Mouse (Mus musculus): ENCODE measurements at regions not wholly inside any gene's neighbourhood (a gene's known extent, or its start where the extent isn't known, plus 50 kb on each side); places are given as distances from the start of the nearest gene placed in this dataset.
"Not testable (repeated sequence)": the region's sequence is repeated elsewhere in the genome, so short reads cannot be mapped to it uniquely, and the experiment has no call there.

GRCm38 (mm10) chr17:83039563-83039962 lies 175.5 kb upstream of the Pkdcc start:
- DNase-seq (ENCODE audit: low spot score) = no peak

DNA sequence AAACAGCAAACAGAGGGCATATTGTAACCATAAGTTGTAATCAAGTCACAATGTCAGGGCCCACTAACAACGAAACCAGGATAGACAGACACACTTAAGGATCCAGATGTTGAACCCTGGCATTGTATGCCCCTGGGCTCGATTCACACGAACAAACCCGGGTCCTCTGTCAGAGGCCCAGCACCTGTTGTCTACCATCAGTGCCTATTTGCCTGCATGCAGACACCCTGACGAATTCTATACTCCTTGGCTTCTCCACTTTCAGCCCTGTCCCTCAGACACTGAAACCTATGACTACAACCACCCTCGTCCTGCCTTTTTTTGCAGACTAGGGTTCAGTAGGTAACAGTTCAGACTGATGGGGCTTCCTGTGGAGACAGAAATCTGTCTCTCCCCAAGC lies 170.6 kb upstream of the Pkdcc start:
- DNase-seq (ENCODE audit: low spot score) = no peak

DNA sequence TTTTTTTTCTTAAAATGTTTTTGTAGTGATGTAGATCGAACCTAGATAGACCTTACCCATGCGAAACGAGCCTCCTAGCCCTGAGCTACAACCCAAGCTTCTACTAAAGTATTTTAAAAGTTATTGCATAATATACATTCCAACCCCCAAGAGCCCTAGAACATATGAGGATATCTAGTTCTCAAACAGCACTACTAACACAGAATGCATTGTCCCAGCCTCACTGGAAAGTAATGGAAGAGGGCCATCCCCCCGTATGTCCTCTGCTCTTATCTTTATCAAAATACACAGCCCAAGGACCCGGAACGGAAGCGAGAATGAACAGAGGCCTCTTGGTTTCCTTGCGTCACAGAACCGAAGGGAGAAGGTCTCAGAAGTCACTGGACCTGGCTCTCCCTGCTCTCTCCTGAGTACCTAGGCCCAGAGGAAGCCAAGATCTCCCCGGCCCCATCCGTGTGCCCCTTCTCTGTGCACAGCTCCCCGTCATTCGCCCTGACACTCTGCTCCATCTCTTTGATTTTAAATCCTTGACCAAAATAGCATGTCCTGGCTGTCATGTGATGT lies 165.0 kb upstream of the Pkdcc start:
- DNase-seq (ENCODE audit: low spot score) = no peak

GRCm38 (mm10) chr17:83050591-83051197 lies 164.4 kb upstream of the Pkdcc start:
- no peak for DNase-seq (ENCODE audit: low spot score)

DNA sequence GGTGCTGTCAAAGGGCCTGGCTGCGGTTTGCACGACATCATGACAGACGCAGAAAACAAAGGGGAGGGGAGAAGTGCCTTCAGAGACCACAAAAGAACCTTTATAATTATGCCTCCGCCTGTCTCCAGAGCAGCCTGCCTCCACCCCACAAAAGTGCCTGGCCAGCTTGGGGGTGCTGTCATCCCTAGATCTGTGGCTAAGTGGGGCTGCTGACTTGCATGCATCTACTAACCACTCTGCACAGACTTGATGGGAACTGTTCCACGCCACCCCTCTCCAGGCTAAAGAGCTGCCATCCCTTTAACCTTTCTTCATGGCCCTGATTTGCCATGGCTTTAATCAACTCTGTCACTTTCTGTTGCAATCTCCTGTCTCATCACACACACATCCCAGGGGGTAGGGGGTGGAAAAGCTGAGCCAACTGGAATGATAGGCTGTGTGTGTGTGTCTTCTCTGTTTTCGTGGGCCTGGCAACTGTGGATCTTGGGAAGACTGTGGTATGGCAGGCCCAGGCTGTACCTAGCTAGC lies 162.4 kb upstream of the Pkdcc start:
- no peak for DNase-seq (ENCODE audit: low spot score)

DNA sequence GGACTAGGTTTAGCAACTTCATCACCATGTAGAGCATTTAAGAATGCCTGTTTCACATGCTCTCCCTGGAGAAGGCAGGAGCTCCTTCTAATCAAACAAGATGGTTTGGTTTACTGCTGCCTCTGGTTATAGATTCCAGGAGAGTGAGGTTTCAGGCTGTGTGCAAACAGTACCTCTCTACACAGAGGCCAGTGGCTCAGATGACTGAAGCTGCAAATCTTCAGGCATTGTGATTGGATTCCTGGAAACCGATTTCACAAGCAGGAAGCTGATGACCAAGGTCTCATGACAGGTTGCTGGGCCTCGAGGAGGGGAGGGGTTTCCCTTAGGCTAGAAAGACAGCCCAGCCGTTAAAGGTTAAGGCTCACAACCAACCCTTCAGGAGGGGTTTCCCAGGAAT lies 157.3 kb upstream of the Pkdcc start:
- DNase-seq (ENCODE audit: low spot score) = no peak

GRCm38 (mm10) chr17:83061843-83062242 lies 153.2 kb upstream of the Pkdcc start:
- no peak for DNase-seq (ENCODE audit: low spot score)

GRCm38 (mm10) chr17:83063848-83064247 lies 151.2 kb upstream of the Pkdcc start:
- no peak for DNase-seq (ENCODE audit: low spot score)

- DNase-seq (ENCODE audit: low spot score) = not testable (repeated sequence)
Measured at GRCm38 (mm10) chr17:83064376-83064775, 150.7 kb upstream of the Pkdcc start.

- no peak for DNase-seq (ENCODE audit: low spot score)
Measured at GRCm38 (mm10) chr17:83069246-83069645, 145.8 kb upstream of the Pkdcc start.

DNA sequence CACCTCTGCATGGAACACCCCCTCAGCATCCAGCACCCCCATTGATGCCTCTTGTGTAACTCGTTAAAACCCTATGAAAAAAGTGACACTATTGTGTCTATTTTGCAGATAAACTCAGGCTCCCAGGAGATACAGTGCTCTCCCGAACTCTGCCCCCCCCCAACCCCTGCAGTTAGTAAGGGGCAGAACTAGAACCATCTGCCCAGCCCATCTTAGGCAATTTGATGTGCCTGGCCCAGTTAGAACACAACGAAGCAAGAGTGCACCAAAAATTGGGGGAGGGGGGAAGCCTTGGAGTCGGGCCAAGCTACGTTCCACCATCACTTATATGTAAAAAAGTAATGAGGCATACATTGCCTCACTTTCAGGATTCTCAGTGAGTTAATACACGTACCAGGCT lies 143.3 kb upstream of the Pkdcc start:
- no peak for DNase-seq (ENCODE audit: low spot score)

DNA sequence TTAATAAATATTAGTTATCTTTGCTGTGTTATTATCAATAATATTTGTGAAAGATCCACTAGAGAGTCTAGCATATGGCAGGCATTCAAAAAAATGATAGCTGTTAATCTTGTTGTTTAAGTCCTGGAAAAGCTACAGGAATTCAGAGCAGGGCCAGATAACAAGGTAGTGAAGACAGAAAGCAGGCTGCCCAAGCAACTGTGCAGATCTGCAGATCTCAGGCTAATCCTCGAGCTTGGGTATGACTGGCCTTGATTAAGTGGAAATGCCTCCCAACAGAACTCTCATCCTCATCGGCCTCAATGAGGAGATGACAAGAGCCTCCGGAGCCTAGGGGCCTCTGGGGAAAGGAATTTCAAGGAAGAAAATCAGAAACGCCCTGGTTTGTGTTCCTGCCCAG lies 142.9 kb upstream of the Pkdcc start:
- no peak for DNase-seq (ENCODE audit: low spot score)

DNA sequence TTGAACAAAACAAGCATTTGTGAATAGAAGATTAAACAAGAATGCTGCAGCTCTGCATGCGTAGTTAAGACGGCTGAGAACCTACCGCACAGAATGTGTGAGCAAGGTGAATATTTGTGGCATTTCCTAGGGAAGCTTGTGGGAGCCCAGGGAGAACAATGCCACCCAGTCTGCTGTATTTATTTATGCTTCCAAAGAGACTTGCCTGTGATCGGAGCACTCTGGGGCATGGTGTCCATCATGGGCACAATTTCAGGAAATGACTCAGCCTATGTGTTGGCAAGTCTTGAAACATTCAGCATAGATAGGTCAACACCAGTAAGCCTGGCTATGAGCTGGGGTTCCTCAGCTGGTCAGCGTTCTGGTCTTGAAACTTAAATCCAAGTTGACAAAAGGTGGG lies 140.2 kb upstream of the Pkdcc start:
- no peak for DNase-seq (ENCODE audit: low spot score)

DNA sequence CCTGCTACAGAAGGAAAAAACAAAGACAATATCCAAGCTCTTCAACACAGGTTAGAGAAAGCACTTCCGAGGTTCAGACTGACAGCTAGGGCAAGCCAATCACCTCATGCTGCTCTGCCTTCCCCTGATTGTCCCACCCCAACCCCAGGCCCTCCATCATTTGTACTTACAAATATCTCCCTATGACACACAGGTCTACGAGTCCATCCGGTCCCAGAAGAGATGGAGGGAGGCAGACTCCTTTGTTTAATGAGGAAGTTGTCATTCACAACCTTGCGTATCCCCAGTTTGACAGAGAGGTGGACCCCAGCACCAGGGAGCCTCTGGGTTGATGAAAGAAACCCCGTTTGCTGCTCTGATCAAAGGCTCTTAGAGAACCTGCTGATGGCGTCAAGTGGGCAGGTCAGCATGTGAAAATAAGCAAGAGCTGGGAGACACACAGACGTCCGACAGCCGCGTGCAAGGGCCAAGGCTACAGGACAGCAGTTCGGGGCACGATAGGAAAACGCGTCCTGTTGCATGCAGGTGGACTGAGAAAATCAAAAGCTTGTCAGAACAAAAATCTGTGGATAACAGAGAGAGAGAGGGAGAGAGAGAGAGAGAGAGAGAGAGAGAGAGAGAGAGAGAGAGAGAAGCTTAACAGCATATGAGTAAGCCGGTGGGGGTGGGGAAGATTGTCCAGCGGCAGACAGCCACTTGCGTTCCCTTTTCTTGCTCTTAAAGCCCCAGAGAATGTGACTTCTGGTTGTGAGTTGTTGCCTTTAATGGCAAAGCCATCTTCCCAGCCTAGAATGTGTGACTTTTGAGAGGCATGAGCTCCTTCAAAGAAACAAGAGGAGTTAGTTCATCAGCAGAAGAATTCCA lies 137.1 kb upstream of the Pkdcc start:
- no peak for DNase-seq (ENCODE audit: low spot score)

DNA sequence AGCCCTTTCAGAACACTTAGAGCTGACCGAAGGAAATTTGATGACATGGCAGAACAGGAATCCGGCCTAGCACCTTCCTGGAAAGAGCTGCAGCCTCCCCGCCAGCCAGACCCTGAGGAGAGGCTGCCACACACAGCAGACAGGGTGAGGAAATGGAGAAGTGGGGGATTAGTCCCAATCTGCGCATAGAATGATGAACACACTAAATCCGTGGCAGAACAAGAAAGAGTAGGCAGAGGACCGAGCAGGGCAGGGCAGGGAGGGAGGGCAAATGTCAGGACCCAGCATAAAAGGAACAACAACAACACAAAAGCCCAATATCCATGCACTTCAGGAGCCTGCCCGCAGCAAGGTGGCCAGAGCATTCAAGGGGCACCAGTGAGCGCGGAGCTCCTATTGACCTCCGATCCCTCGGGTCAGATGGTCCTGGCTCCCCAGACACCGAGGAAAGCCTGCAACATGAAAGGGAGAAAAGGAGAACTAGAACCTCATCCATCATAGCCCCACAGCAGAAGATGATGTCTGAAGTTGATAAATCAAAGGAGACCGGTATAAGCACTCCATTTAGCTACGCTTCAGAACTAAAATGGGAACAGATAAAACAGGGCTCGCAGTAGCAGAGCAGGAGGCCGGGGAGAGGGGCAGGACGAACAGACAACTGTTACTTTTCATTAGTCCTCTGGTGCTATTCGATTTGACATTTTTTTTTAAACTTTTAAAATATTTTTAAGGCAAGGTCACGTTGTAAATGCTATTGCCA lies 136.3 kb upstream of the Pkdcc start:
- no peak for DNase-seq (ENCODE audit: low spot score)

GRCm38 (mm10) chr17:83079361-83079685 lies 135.8 kb upstream of the Pkdcc start:
- no peak for DNase-seq (ENCODE audit: low spot score)

- DNase-seq (ENCODE audit: low spot score) = no peak
Measured at GRCm38 (mm10) chr17:83081729-83082128, 133.4 kb upstream of the Pkdcc start.

DNA sequence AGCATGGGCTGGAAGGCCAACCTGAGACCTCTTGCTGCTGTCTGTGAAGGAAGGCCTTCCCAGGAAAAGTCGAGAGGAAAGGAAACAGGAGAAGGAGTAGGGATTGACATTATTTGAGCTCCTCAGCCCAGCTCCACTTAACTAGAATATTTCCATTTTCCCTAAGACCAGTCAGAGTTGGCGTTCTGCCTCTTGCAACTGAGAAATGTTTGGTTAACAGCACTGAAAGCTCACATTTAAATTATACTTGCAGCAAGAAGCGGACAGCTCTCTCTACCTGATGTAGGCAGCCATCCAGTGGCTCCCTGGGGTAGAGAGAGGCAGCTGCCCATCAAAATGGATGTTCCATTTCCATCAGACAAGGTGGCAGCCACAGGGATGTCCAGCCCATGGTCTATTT lies 131.6 kb upstream of the Pkdcc start:
- no peak for DNase-seq (ENCODE audit: low spot score)

GRCm38 (mm10) chr17:83085792-83086475 lies 129.2 kb upstream of the Pkdcc start:
- DNase-seq (ENCODE audit: low spot score) = no peak

- no peak for DNase-seq (ENCODE audit: low spot score)
Measured at GRCm38 (mm10) chr17:83086703-83087102, 128.4 kb upstream of the Pkdcc start.

DNA sequence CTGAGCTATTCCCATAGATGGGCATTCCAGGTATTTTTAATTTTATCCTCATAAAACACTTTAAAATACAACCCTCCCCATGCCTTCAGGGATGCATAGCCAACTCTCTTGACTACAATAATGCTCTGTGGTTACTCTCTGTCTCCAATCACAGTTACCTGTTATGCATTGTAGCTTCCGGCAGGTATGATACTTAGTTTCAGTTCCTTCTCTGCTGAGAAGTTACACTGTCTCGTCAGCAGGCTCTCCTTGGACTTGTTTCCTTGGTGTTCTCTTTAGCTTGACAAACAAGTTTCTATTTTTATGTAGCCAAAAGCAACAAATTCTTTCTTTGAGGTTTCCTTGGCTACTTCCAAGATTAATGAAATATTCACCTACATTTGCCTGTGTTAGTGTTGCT lies 126.6 kb upstream of the Pkdcc start:
- DNase-seq (ENCODE audit: low spot score) = no peak

All from thymus, postnatal 0 days (tissue).